8 mouse cellular contexts compared by ENCODE assay signal in the genomic region with DNA sequence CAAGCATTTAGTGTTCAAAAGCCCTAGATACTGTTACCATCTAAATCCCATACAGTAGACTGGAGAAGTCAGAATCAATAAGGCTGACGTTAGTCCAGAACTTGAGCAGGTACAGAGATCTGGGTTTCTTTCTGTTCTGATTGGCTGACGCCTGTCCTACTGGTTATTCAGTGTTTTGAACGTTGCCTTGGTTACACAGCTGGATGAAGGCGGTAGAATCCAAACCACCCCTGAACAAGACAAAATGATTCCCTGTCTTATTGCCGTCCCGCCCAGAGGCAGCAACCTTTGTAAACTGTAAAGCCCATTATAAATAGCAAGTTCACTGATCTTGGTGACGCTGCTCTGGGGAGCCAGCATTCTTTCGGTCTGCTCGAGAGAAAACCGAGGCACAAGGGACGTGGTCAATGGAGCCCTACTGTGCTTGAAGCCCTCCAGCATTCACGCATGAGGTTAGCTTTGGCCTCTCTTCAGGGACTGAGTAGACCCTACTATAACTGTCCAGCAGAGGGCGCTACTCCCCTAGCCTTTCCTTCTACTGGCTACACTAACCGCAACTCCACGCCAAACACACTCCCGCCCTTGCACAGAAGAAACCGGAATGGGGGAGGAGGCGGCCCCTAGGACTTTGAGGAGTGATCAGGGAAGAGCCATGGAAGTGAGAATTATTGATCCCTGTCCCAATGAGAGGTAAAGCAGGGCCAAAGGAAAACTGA. TPM values are rescaled to one million over a fixed set of nuclear protein-coding genes. Genes with fewer than 3 reads are reported as not detected.
DNase-seq lines count a peak whose midpoint lies in the region; ATAC-seq lines count a peak whose summit lies in the region.

No protein-coding gene starts in this region.

- intact Hi-C loops in left cerebral cortex, postnatal 10 days (cut with DNase I), result loop anchor here (1.0 to 5.0 kb wide), 3 partner anchors 47 to 88 kb away; no protein-coding TSS in a partner anchor

- peak; percentile 61 for ATAC-seq in inflammation-experienced regulatory T-cells, adult 6 months
- peak; percentile 58 for ATAC-seq in megakaryocyte progenitor cell, adult 5-6 weeks (replicated peaks; ENCODE audit: poor library complexity)

- peak; percentile 96 for DNase-seq in adipocyte (ENCODE audit: low spot score)
- peak; percentile 97 for DNase-seq in embryo, embryonic 10 days (ENCODE audit: low spot score)
- peak; percentile 96 for DNase-seq in gastrocnemius, postnatal 10 days
- peak; percentile 92 to 94 for DNase-seq in left cerebral cortex, postnatal 10 days (ENCODE audit: extremely low spot score in 1 of 2, low spot score in 2 of 2)
- DNase-seq in right cerebral cortex, postnatal 10 days (ENCODE audit: low spot score in 2 of 2), result peak; percentile 95 to 96
- peak; percentile 96 for DNase-seq in urinary bladder, postnatal 14 days (ENCODE audit: low spot score)

RNA-seq across cellular contexts. Expression of a gene that starts 14.2 kb away (rescaled TPM):
- total RNA-seq in gastrocnemius, postnatal 10 days (2021), result not detected
- not detected for polyA plus RNA-seq in inflammation-experienced regulatory T-cells, adult 6 months (2017; shearing (Covaris generic))
- total RNA-seq in left cerebral cortex, postnatal 10 days (2021), result not detected
- not detected in 2 replicates for total RNA-seq in megakaryocyte progenitor cell, adult 5-6 weeks (2015)
- not detected in 2 replicates for total RNA-seq in megakaryocyte progenitor cell, adult 5-6 weeks (2017)

RNA-seq across cellular contexts. Expression of a gene that starts 14.3 kb away (rescaled TPM):
- total RNA-seq in gastrocnemius, postnatal 10 days (2021), result not detected
- 1 to 10 TPM in 2 of 3 experiments, under 1 TPM in 1; 0.77 to 2.1 (median 1.5) TPM for polyA plus RNA-seq in inflammation-experienced regulatory T-cells, adult 6 months (2017; shearing (Covaris generic))
- total RNA-seq in left cerebral cortex, postnatal 10 days (2021), result under 1 TPM in 1 of 2 experiments, not detected in 1; 0.63 TPM
- 1.0 TPM in 1 of 2 replicates, not detected in the other for total RNA-seq in megakaryocyte progenitor cell, adult 5-6 weeks (2015)
- not detected in 2 replicates for total RNA-seq in megakaryocyte progenitor cell, adult 5-6 weeks (2017)

Comparison
In these comparisons a context has a peak if more than half of its experiments do, and no peak if none do; other contexts are left out.
1. Peak in every context shown above with its lines: DNase-seq and ATAC-seq.